In the genomic region with DNA sequence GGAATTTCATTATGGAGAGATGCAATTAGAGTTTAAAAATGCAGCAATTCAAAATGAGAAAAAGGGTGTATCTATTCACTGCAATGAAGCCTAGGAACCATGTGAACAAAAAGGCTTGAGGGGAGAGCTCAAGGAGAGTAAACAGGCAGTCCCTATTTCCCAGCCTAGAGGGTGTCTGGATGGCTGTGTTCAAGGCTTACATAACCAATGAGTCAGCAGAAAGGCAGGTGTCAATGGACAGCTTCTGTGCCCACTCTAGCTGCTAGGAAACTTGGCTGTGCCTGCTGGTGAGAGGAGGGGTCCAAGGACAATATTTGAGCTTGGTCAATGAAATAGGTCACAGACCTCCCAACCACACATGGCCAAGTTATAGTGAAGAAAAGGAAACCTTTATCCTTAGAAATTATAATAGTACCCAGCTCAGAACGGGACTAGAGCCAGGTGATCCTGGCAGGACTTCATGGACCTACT, we compare ENCODE assay signal across 8 mouse cellular contexts.
A peak's percentile ranks its signal among the peaks of the same experiment; 100 is the strongest.
DNase-seq lines count a peak whose midpoint lies in the region; ATAC-seq and TF ChIP-seq lines count a peak whose summit lies in the region.

No protein-coding gene starts in this region.

- H3K4me2 ChIP-seq in kidney, embryonic 16.5 days (replicated peaks; ENCODE audit: low read depth, low read length), result no peak overlapping the region

- intact Hi-C loops in heart, postnatal 10 days (cut with DNase I), result no loop called here

- DNase-seq in kidney, adult 8-10 months, result peak; percentile 32 to 53
- DNase-seq in MEL (ENCODE audit: low read depth, low spot score), result no peak
- peak; percentile 79 for DNase-seq in cerebellum, adult 8-10 months
- DNase-seq in heart, postnatal 10 days, result peak; percentile 50 to 71
- DNase-seq in lung, postnatal 14 days, result peak; percentile 33
- no peak for DNase-seq in embryo, embryonic 10.5 days (ENCODE audit: low spot score)
- DNase-seq in thymus, adult 2 months, result no peak

- no peaks in the 10 kb centered on the region for H3K9me3 ChIP-seq in kidney, embryonic 16.5 days (ENCODE audit: low read length)
- no peaks in the 10 kb centered on the region for H3K9me3 ChIP-seq in MEL (replicated peaks; ENCODE audit: insufficient read depth, low read length)

- 93% methylated on average over 1 of the region's 1 CpGs for WGBS in kidney, embryonic 16.5 days
- 93% methylated on average over 1 of the region's 1 CpGs for WGBS in thymus, adult 2 months

- TF ChIP-seq POLR2A in MEL (IDR thresholded peaks at IDR 0.05; ENCODE audit: control insufficient read depth in 1 of 2, insufficient read depth in 1 of 2, low read depth in 1 of 2, low read length in 2 of 2, poor library complexity in 1 of 2), result no peak
- no peak for TF ChIP-seq POLR2A in thymus, adult 2 months (IDR thresholded peaks at IDR 0.05; ENCODE audit: control insufficient read depth, extremely low read depth, insufficient read depth, low read length, poor library complexity)

- H3K79me2 ChIP-seq in MEL (ENCODE audit: control insufficient read depth, insufficient read depth, low read length, poor library complexity), result no peaks in the 10 kb centered on the region

- H3K4me3 ChIP-seq in kidney, embryonic 16.5 days (ENCODE audit: low read length), result no peak overlapping the region
- H3K4me3 ChIP-seq in MEL (ENCODE audit: control insufficient read depth in 1 of 2, insufficient read depth in 1 of 2, low read depth in 2 of 2, low read length in 2 of 2), result no peak overlapping the region
- no peak overlapping the region for H3K4me3 ChIP-seq in thymus, adult 2 months (ENCODE audit: control insufficient read depth, insufficient read depth, low read length)

- no peak for TF ChIP-seq EP300 in MEL (IDR thresholded peaks at IDR 0.05; ENCODE audit: low read depth in 1 of 2, low read length in 2 of 2)

- H3K27me3 ChIP-seq in kidney, embryonic 16.5 days (ENCODE audit: insufficient read depth, low read length), result no peaks in the 10 kb centered on the region
- no peaks in the 10 kb centered on the region for H3K27me3 ChIP-seq in MEL (ENCODE audit: control insufficient read depth in 1 of 2, insufficient read depth in 2 of 2, low read length in 2 of 2)
- H3K27me3 ChIP-seq in thymus, adult 2 months (ENCODE audit: control insufficient read depth, insufficient read depth, low read length), result no peaks in the 10 kb centered on the region

- no peak overlapping the region for H3K9ac ChIP-seq in kidney, embryonic 16.5 days (replicated peaks; ENCODE audit: low read length)
- H3K9ac ChIP-seq in MEL (ENCODE audit: control insufficient read depth, low read depth, low read length, poor library complexity, severe bottlenecking), result no peak overlapping the region

- TF ChIP-seq RAD21 in MEL (IDR thresholded peaks at IDR 0.05; ENCODE audit: low read depth, low read length), result no peak

- H3K4me1 ChIP-seq in kidney, embryonic 16.5 days (ENCODE audit: insufficient read depth, low read length), result peaks cover 8% of the 10 kb centered on the region; the same call in 1 of the 2 replicates
- peaks cover 5 to 6% of the 10 kb centered on the region in 2 experiments; a peak in 2 of 4 replicates for H3K4me1 ChIP-seq in MEL (ENCODE audit: control insufficient read depth in 1 of 2, insufficient read depth in 2 of 2, low read length in 2 of 2)
- H3K4me1 ChIP-seq in thymus, adult 2 months (replicated peaks; ENCODE audit: control insufficient read depth, insufficient read depth, low read length), result peaks cover 3% of the 10 kb centered on the region; the same call in 1 of the 2 replicates

- no peak for ATAC-seq in kidney, embryonic 16.5 days (ENCODE audit: low FRiP score, low TSS enrichment)

- H3K36me3 ChIP-seq in kidney, embryonic 16.5 days (ENCODE audit: insufficient read depth, low read length), result no peaks in the 10 kb centered on the region
- peaks cover 0 to 12% of the 10 kb centered on the region in 2 experiments; a peak in 2 of 4 replicates for H3K36me3 ChIP-seq in MEL (ENCODE audit: control insufficient read depth in 1 of 2, insufficient read depth in 2 of 2, low read length in 2 of 2)
- no peaks in the 10 kb centered on the region for H3K36me3 ChIP-seq in thymus, adult 2 months (ENCODE audit: control insufficient read depth, insufficient read depth, low read length)

- no peak overlapping the region for H3K27ac ChIP-seq in kidney, embryonic 16.5 days (ENCODE audit: low read length)
- no peak overlapping the region for H3K27ac ChIP-seq in MEL (ENCODE audit: control insufficient read depth, low read depth, low read length)
- H3K27ac ChIP-seq in thymus, adult 2 months (ENCODE audit: control insufficient read depth, insufficient read depth, low read length), result no peak overlapping the region

- TF ChIP-seq CTCF in MEL (IDR thresholded peaks at IDR 0.05 in 2 of 3, conservative IDR thresholded peaks at IDR 0.05 in 1 of 3; ENCODE audit: control insufficient read depth in 1 of 3, insufficient read depth in 1 of 3, low read depth in 2 of 3, low read length in 3 of 3, poor library complexity in 1 of 3, severe bottlenecking in 1 of 3), result no peak
- TF ChIP-seq CTCF in thymus, adult 2 months (IDR thresholded peaks at IDR 0.05; ENCODE audit: borderline replicate concordance, control insufficient read depth, extremely low read depth, insufficient read depth, low read length, poor library complexity), result no peak

TF ChIP-seq in MEL, 35 proteins besides CTCF, POLR2A, EP300 and RAD21:
- TF ChIP-seq GABPA (IDR thresholded peaks at IDR 0.05; ENCODE audit: low read depth, low read length) (0 out of 2 replicates have a peak, but pooled peaks have one; percentile 19), UBTF (IDR thresholded peaks at IDR 0.05; ENCODE audit: borderline replicate concordance, insufficient read depth, low read depth, low read length) (no peak), CHD2 (IDR thresholded peaks at IDR 0.05; ENCODE audit: low read length) (no peak)

Comparison
In these comparisons a context has a peak if more than half of its experiments do, and no peak if none do; other contexts are left out.
1. DNase-seq: peak in kidney, adult 8-10 months (2 of 2), cerebellum, adult 8-10 months (single experiment), heart, postnatal 10 days (2 of 2) and lung, postnatal 14 days (single experiment); none in MEL (single experiment), embryo, embryonic 10.5 days (single experiment) and thymus, adult 2 months (single experiment).